ENCODE assay signal across 16 mouse cellular contexts in genomic region chr11:32063775-32064510, GRCm38 (mm10).
A peak's percentile ranks its signal among the peaks of the same experiment; 100 is the strongest.
DNase-seq lines count a peak whose midpoint lies in the region; ATAC-seq lines count a peak whose summit lies in the region.
"Had no signal": no experiment of that assay in that cellular context is flagged by ENCODE, and none has a peak within 500 bp of the region (broad histone marks: within the 10 kb centered on the region; RNA-seq: fewer than 3 reads in every experiment).

No protein-coding gene starts in this region.

- H3K9me3 ChIP-seq in embryonic facial prominence, embryonic 11.5 days (replicated peaks; ENCODE audit: control insufficient read depth, low read length): no peaks in the 10 kb centered on the region
- H3K9me3 ChIP-seq in hindbrain, embryonic 11.5 days (ENCODE audit: control insufficient read depth, low read length): no peaks in the 10 kb centered on the region
- H3K9me3 ChIP-seq in midbrain, embryonic 15.5 days: no peaks in the 10 kb centered on the region
- H3K9me3 ChIP-seq: G1E; limb, embryonic 10.5 days; megakaryocyte, embryonic 14.5 days had no signal

- no peak overlapping the region for H3K4me3 ChIP-seq in embryonic facial prominence, embryonic 11.5 days (ENCODE audit: low read depth, low read length)
- H3K4me3 ChIP-seq in hindbrain, embryonic 11.5 days (ENCODE audit: low read depth, low read length): no peak overlapping the region
- H3K4me3 ChIP-seq in midbrain, embryonic 15.5 days: no peak overlapping the region
- H3K4me3 ChIP-seq: limb, embryonic 10.5 days; megakaryocyte, embryonic 14.5 days had no signal

- 8% methylated on average over 10 of the region's 10 CpGs for WGBS in embryonic facial prominence, embryonic 11.5 days
- 7% methylated on average over 10 of the region's 10 CpGs for WGBS in hindbrain, embryonic 11.5 days
- 3% methylated on average over 10 of the region's 10 CpGs for WGBS in midbrain, embryonic 15.5 days

- DNase-seq in brain, adult 2 months (ENCODE audit: low read depth, low spot score): peak; percentile 71
- peak; percentile 14 for DNase-seq in embryonic facial prominence, embryonic 11.5 days (ENCODE audit: low spot score)
- DNase-seq in hindbrain, embryonic 11.5 days (ENCODE audit: low spot score): peak; percentile 25
- no peak for DNase-seq in heart, postnatal 36 days
- DNase-seq in right cerebral cortex, postnatal 25 days: no peak
- DNase-seq in spleen, postnatal 36 days (ENCODE audit: low spot score in 2 of 2): no peak
- DNase-seq in liver: no peak
- DNase-seq: B cell, adult 2 months; cerebellum, adult 9-11 months; thymus, postnatal 4 days had no signal

- H3K4me2 ChIP-seq in embryonic facial prominence, embryonic 11.5 days (ENCODE audit: low read depth, low read length): no peak overlapping the region
- no peak overlapping the region for H3K4me2 ChIP-seq in hindbrain, embryonic 11.5 days (replicated peaks; ENCODE audit: low read depth, low read length)
- peak overlapping the region; percentile 28 for H3K4me2 ChIP-seq in midbrain, embryonic 15.5 days

- H3K27ac ChIP-seq in embryonic facial prominence, embryonic 11.5 days (replicated peaks; ENCODE audit: low read depth, low read length): no peak overlapping the region
- H3K27ac ChIP-seq in hindbrain, embryonic 11.5 days (ENCODE audit: low read depth, low read length): peak overlapping the region; percentile 51; the same call in 1 of the 2 replicates
- H3K27ac ChIP-seq in midbrain, embryonic 15.5 days: peak overlapping the region; percentile 95
- H3K27ac ChIP-seq: limb, embryonic 10.5 days had no signal

- intact Hi-C loops in heart, postnatal 36 days (cut with DNase I): no loop called here

- H3K9ac ChIP-seq in embryonic facial prominence, embryonic 11.5 days (replicated peaks; ENCODE audit: low read length): no peak overlapping the region
- H3K9ac ChIP-seq in hindbrain, embryonic 11.5 days (ENCODE audit: low read depth, low read length): no peak overlapping the region
- H3K9ac ChIP-seq in midbrain, embryonic 15.5 days: peak overlapping the region; percentile 40

- H3K4me1 ChIP-seq in embryonic facial prominence, embryonic 11.5 days (ENCODE audit: control insufficient read depth, insufficient read depth, low read length): no peaks in the 10 kb centered on the region; the same call in 1 of the 2 replicates
- H3K4me1 ChIP-seq in hindbrain, embryonic 11.5 days (replicated peaks; ENCODE audit: control insufficient read depth, insufficient read depth, low read length): peaks cover 10% of the 10 kb centered on the region
- peaks cover 49% of the 10 kb centered on the region for H3K4me1 ChIP-seq in midbrain, embryonic 15.5 days

- no peaks in the 10 kb centered on the region for H3K36me3 ChIP-seq in embryonic facial prominence, embryonic 11.5 days (replicated peaks; ENCODE audit: control insufficient read depth, insufficient read depth, low read depth, low read length)
- no peaks in the 10 kb centered on the region for H3K36me3 ChIP-seq in hindbrain, embryonic 11.5 days (ENCODE audit: control insufficient read depth, insufficient read depth, low read length)
- peaks cover 16% of the 10 kb centered on the region for H3K36me3 ChIP-seq in midbrain, embryonic 15.5 days (replicated peaks)
- H3K36me3 ChIP-seq: G1E; limb, embryonic 10.5 days had no signal

- no peaks in the 10 kb centered on the region for H3K27me3 ChIP-seq in embryonic facial prominence, embryonic 11.5 days (ENCODE audit: control insufficient read depth, insufficient read depth, low read length)
- H3K27me3 ChIP-seq in hindbrain, embryonic 11.5 days (ENCODE audit: control insufficient read depth, insufficient read depth, low read length): no peaks in the 10 kb centered on the region
- no peaks in the 10 kb centered on the region for H3K27me3 ChIP-seq in midbrain, embryonic 15.5 days (replicated peaks)

- no peak for ATAC-seq in embryonic facial prominence, embryonic 11.5 days (replicated peaks; ENCODE audit: insufficient number of reproducible peaks, low FRiP score, low TSS enrichment, low read depth)
- peak; percentile 65 for ATAC-seq in hindbrain, embryonic 11.5 days (ENCODE audit: low FRiP score)
- ATAC-seq in midbrain, embryonic 15.5 days (replicated peaks): peak; percentile 66
- ATAC-seq: activated CD4-positive, CD25-positive, alpha-beta regulatory T cell, adult 4 months; intestine, postnatal 0 days had no signal

Comparison
In these comparisons a context has a peak if more than half of its experiments do, and no peak if none do; other contexts are left out.
1. DNase-seq: peak in brain, adult 2 months (single experiment), embryonic facial prominence, embryonic 11.5 days (single experiment) and hindbrain, embryonic 11.5 days (single experiment); none in heart, postnatal 36 days (0 of 2), right cerebral cortex, postnatal 25 days (single experiment), spleen, postnatal 36 days (0 of 2) and liver (single experiment).